Mouse (Mus musculus) liver, embryonic 13.5 days (tissue): Measurements from ENCODE around the gene Epb41l4b. TPM values are rescaled to one million over a fixed set of nuclear protein-coding genes. Genes with fewer than 3 reads are reported as not detected.

Experiments used
- ATAC-seq: fragments of 200-750 bp; cut with Nextera tagmentation; 2 replicates; pipeline ENCODE4 v1.8.0; 2017; ENCODE audit warnings: low read depth, mild to moderate bottlenecking, moderate number of reproducible peaks, moderate library complexity
- DNase-seq: peaks from one replicate; pipeline ENCODE4 v3.0.0; 2022
- H3K27ac ChIP-seq: fragments of 300-500 bp; sonication (generic); 2 replicates; pipeline ENCODE4 v1.5.1; 2015; ENCODE audit warnings: moderate library complexity, mild to moderate bottlenecking, inconsistent platforms
- H3K27me3 ChIP-seq: fragments of 300-500 bp; sonication (generic); 2 replicates; pipeline ENCODE4 v1.6.1; 2015; ENCODE audit warnings: mild to moderate bottlenecking, inconsistent platforms
- H3K36me3 ChIP-seq: fragments of 300-500 bp; sonication (generic); 2 replicates; pipeline ENCODE4 v1.6.1; 2015; ENCODE audit warnings: mild to moderate bottlenecking, inconsistent platforms
- H3K4me1 ChIP-seq: fragments of 300-500 bp; sonication (generic); replicated peaks from 2 replicates; pipeline ENCODE4 v1.6.1; 2015; ENCODE audit warnings: inconsistent platforms
- H3K4me2 ChIP-seq: fragments of 300-500 bp; sonication (generic); 2 replicates; pipeline ENCODE4 v1.6.1; 2015; ENCODE audit warnings: inconsistent platforms, mild to moderate bottlenecking, moderate library complexity
- H3K4me3 ChIP-seq: fragments of 300-500 bp; sonication (generic); replicated peaks from 2 replicates; pipeline ENCODE4 v1.5.1; 2015; ENCODE audit warnings: mild to moderate bottlenecking, inconsistent platforms
- H3K9ac ChIP-seq: fragments of 300-500 bp; sonication (generic); 2 replicates; pipeline ENCODE4 v1.6.1; 2015; ENCODE audit warnings: mild to moderate bottlenecking, inconsistent platforms
- H3K9me3 ChIP-seq: fragments of 300-500 bp; sonication (generic); replicated peaks from 2 replicates; pipeline ENCODE4 v1.6.1; 2016; ENCODE audit warnings: inconsistent platforms
- WGBS: fragments of 180-500 bp; shearing (Covaris S2); methylation state at CpG from one replicate; pipeline ENCODE4 v1.1.7; 2015; ENCODE audit not compliant: insufficient replicate concordance; 5-methylcytosine and 5-hydroxymethylcytosine counted together
- polyA plus RNA-seq: library from polyadenylated mRNA; unstranded; fragments of >200 nt; fragmentation: Nextera tagmentation; extraction: Ambion mirVana; gene quantifications from 2 replicates; pipeline ENCODE4 v1.2.1, GENCODE M21; 2015

The Epb41l4b gene
- polyA plus RNA-seq, 1 experiment from 2014 or later: 1.5 TPM

GRCm38 (mm10) chr4:57005011-57005410 lies 138.2 kb downstream of the Epb41l4b start:
- H3K27me3 ChIP-seq: 0 out of 2 replicates have a peak, but pooled peaks cover 6% of the 10 kb centered on the region
- no peak overlapping the region for H3K9ac ChIP-seq
- H3K4me2 ChIP-seq: no peak overlapping the region
- H3K4me1 ChIP-seq: no peaks in the 10 kb centered on the region
- no peak for ATAC-seq
- 63% methylated on average over 8 of the region's 8 CpGs for WGBS
- no peak overlapping the region for H3K27ac ChIP-seq
- no peaks in the 10 kb centered on the region for H3K9me3 ChIP-seq
- H3K36me3 ChIP-seq: no peaks in the 10 kb centered on the region
- H3K4me3 ChIP-seq: no peak overlapping the region
- DNase-seq: no peak

GRCm38 (mm10) chr4:57003886-57004285 lies 139.4 kb downstream of the Epb41l4b start:
- Histone ChIP-seq H3K9ac (no peak overlapping the region), H3K9me3 (no peaks in the 10 kb centered on the region), H3K27ac (no peak overlapping the region), H3K36me3 (no peaks in the 10 kb centered on the region), H3K27me3 (0 out of 2 replicates have a peak, but pooled peaks cover 6% of the 10 kb centered on the region), H3K4me2 (no peak overlapping the region), H3K4me3 (no peak overlapping the region), H3K4me1 (no peaks in the 10 kb centered on the region)
- WGBS: 70% methylated on average over 8 of the region's 8 CpGs
- no peak for ATAC-seq
- DNase-seq: no peak

GRCm38 (mm10) chr4:57002751-57003150 lies 140.5 kb downstream of the Epb41l4b start:
- no peak for DNase-seq
- no peak overlapping the region for H3K4me2 ChIP-seq
- WGBS: 58% methylated on average over 3 of the region's 3 CpGs

GRCm38 (mm10) chr4:57001437-57001836 lies 141.8 kb downstream of the Epb41l4b start:
- Histone ChIP-seq H3K4me2 (no peak overlapping the region), H3K4me1 (no peaks in the 10 kb centered on the region), H3K36me3 (no peaks in the 10 kb centered on the region), H3K27ac (no peak overlapping the region), H3K9ac (no peak overlapping the region), H3K4me3 (no peak overlapping the region), H3K27me3 (no peaks in the 10 kb centered on the region), H3K9me3 (no peaks in the 10 kb centered on the region)
- 75% methylated on average over 2 of the region's 2 CpGs for WGBS
- ATAC-seq (no peak), DNase-seq (no peak)

More at GRCm38 (mm10) chr4:57002751-57003150, 140.5 kb downstream of the Epb41l4b start:
- Histone ChIP-seq H3K4me1 (no peaks in the 10 kb centered on the region), H3K27ac (no peak overlapping the region), H3K9ac (no peak overlapping the region), H3K9me3 (no peaks in the 10 kb centered on the region), H3K36me3 (no peaks in the 10 kb centered on the region), H3K4me3 (no peak overlapping the region), H3K27me3 (0 out of 2 replicates have a peak, but pooled peaks cover 1% of the 10 kb centered on the region)
- ATAC-seq: no peak

- Histone ChIP-seq H3K27ac (no peak overlapping the region), H3K9me3 (no peaks in the 10 kb centered on the region), H3K36me3 (no peaks in the 10 kb centered on the region), H3K4me2 (no peak overlapping the region), H3K9ac (no peak overlapping the region), H3K4me1 (0 out of 2 replicates have a peak, but pooled peaks cover 3% of the 10 kb centered on the region), H3K4me3 (no peak overlapping the region), H3K27me3 (peaks cover 44% of the 10 kb centered on the region)
- DNase-seq: no peak
- 55% methylated on average over 7 of the region's 7 CpGs for WGBS
- ATAC-seq: no peak
Measured at GRCm38 (mm10) chr4:56993331-56993730, 149.9 kb downstream of the Epb41l4b start.

- Histone ChIP-seq H3K27me3 (peaks cover 54% of the 10 kb centered on the region), H3K36me3 (no peaks in the 10 kb centered on the region), H3K27ac (no peak overlapping the region), H3K4me2 (no peak overlapping the region), H3K4me3 (no peak overlapping the region), H3K9me3 (no peaks in the 10 kb centered on the region), H3K9ac (no peak overlapping the region), H3K4me1 (0 out of 2 replicates have a peak, but pooled peaks cover 3% of the 10 kb centered on the region)
- DNase-seq (no peak), ATAC-seq (no peak)
- WGBS: 48% methylated on average over 2 of the region's 2 CpGs
Measured at GRCm38 (mm10) chr4:56991951-56992350, 151.3 kb downstream of the Epb41l4b start.

- H3K4me2 ChIP-seq: peak within 1 kb of the TSS; percentile 66
- peaks cover 54% of the 10 kb centered on the region for H3K27me3 ChIP-seq
- H3K9ac ChIP-seq: no peak within 1 kb of the TSS
- no peaks in the 10 kb centered on the region for H3K36me3 ChIP-seq
- ATAC-seq (no peak), DNase-seq (no peak)
- 0 out of 2 replicates have a peak, but pooled peaks cover 3% of the 10 kb centered on the region for H3K4me1 ChIP-seq
- WGBS: 4% methylated on average over 42 of the region's 44 CpGs
- H3K9me3 ChIP-seq: no peaks in the 10 kb centered on the region
- peak within 1 kb of the TSS; percentile 49 for H3K4me3 ChIP-seq
- no peak within 1 kb of the TSS for H3K27ac ChIP-seq
Measured at GRCm38 (mm10) chr4:56990215-56990584, 153.0 kb downstream of the Epb41l4b start, which contains the start of gene Frrs1l. Frrs1l (minus strand) TSS chr4:56990391.

GRCm38 (mm10) chr4:56989431-56990214 lies 153.6 kb downstream of the Epb41l4b start:
- 5% methylated on average over 33 of the region's 45 CpGs for WGBS
- DNase-seq (no peak), ATAC-seq (no peak)
- Histone ChIP-seq H3K4me2 (peak overlapping the region; percentile 66), H3K27me3 (peaks cover 54% of the 10 kb centered on the region), H3K4me3 (peak overlapping the region; percentile 49), H3K36me3 (no peaks in the 10 kb centered on the region), H3K9me3 (no peaks in the 10 kb centered on the region), H3K4me1 (0 out of 2 replicates have a peak, but pooled peaks cover 3% of the 10 kb centered on the region), H3K27ac (no peak overlapping the region), H3K9ac (no peak overlapping the region)

- Histone ChIP-seq H3K4me1 (no peaks in the 10 kb centered on the region), H3K36me3 (no peaks in the 10 kb centered on the region), H3K4me2 (no peak overlapping the region), H3K9ac (no peak overlapping the region), H3K27me3 (no peaks in the 10 kb centered on the region), H3K4me3 (no peak overlapping the region), H3K9me3 (no peaks in the 10 kb centered on the region), H3K27ac (no peak overlapping the region)
- ATAC-seq: no peak
- WGBS: 28% methylated on average over 7 of the region's 7 CpGs
- no peak for DNase-seq
Measured at GRCm38 (mm10) chr4:56965586-56966179, 177.6 kb downstream of the Epb41l4b start.

- WGBS: 75% methylated on average over 6 of the region's 6 CpGs
- no peak overlapping the region for H3K27ac ChIP-seq
- no peaks in the 10 kb centered on the region for H3K9me3 ChIP-seq
- ATAC-seq (no peak), DNase-seq (no peak)
- H3K4me2 ChIP-seq: no peak overlapping the region
- no peaks in the 10 kb centered on the region for H3K27me3 ChIP-seq
- H3K4me3 ChIP-seq: no peak overlapping the region
- no peaks in the 10 kb centered on the region for H3K4me1 ChIP-seq
- H3K36me3 ChIP-seq: no peaks in the 10 kb centered on the region
- no peak overlapping the region for H3K9ac ChIP-seq
Measured at GRCm38 (mm10) chr4:56963687-56964086, 179.6 kb downstream of the Epb41l4b start.

GRCm38 (mm10) chr4:56961320-56961925 lies 181.8 kb downstream of the Epb41l4b start:
- no peak overlapping the region for H3K4me2 ChIP-seq
- no peak for ATAC-seq
- H3K9ac ChIP-seq: no peak overlapping the region
- H3K36me3 ChIP-seq: no peaks in the 10 kb centered on the region
- no peaks in the 10 kb centered on the region for H3K27me3 ChIP-seq
- H3K4me3 ChIP-seq: no peak overlapping the region
- 0 out of 2 replicates have a peak, but pooled peaks cover 2% of the 10 kb centered on the region for H3K4me1 ChIP-seq
- DNase-seq: no peak
- 72% methylated on average over 12 of the region's 12 CpGs for WGBS
- H3K27ac ChIP-seq: no peak overlapping the region
- no peaks in the 10 kb centered on the region for H3K9me3 ChIP-seq
